Mouse (Mus musculus): ENCODE results near the gene Nptn. TPM values are rescaled to one million over a fixed set of nuclear protein-coding genes. Genes with fewer than 3 reads are reported as not detected.

Gene Nptn
- polyA plus RNA-seq, 1 experiment from 2014 or later: 255 TPM

GRCm38 (mm10) chr9:58657735-58658512 is 75.9 kb downstream of the Nptn start:
- no peak for ATAC-seq (ENCODE audit: low read depth)
- 93% methylated on average over 5 of the region's 5 CpGs for WGBS
- Histone ChIP-seq H3K4me3 (ENCODE audit: low read depth, low read length) (no peak overlapping the region), H3K9ac (replicated peaks; ENCODE audit: low read depth, low read length) (no peak overlapping the region), H3K9me3 (ENCODE audit: control insufficient read depth, low read length) (no peaks in the 10 kb centered on the region), H3K27ac (ENCODE audit: low read depth, low read length) (no peak overlapping the region), H3K4me1 (ENCODE audit: control insufficient read depth, insufficient read depth, low read length) (no peaks in the 10 kb centered on the region), H3K36me3 (ENCODE audit: control insufficient read depth, insufficient read depth, low read length) (peaks cover 10% of the 10 kb centered on the region; the same call in 1 of the 2 replicates), H3K27me3 (ENCODE audit: control insufficient read depth, insufficient read depth, low read length) (no peaks in the 10 kb centered on the region), H3K4me2 (ENCODE audit: low read depth, low read length) (no peak overlapping the region)

DNA sequence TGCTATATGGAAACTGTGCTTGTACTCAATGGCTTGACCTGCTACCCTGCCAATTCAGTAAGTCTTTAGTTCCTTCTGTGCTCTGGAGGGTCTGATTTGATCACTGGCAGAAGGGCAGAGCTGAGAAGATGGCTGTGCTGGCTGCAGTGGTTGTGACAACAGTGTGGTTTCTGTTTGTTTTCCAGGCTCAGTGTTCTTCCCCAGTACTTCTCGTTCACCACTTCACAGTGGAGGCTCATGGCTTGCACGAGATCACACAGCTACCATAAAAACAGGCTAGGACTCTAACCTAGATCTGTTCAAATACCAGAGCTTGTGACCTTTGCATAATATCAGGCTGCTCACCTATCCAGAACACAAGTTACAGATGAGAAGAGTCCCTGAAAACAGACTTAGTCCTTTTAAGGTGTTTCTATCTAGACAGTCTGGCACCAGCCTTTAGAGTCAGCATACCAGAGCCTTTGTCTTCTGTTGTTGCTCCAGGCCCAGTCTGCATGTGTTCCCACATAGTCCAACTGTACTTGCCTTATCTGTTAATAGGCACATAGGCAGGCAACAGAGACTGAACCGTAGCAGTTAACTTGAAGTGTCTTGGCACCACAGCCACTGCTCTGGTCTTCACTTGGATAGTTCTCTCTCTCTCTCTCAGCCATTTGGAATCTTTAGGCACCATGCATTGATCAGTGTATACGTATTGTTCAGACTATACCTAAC is 76.7 kb downstream of the Nptn start:
- Histone ChIP-seq H3K9ac (replicated peaks; ENCODE audit: low read depth, low read length) (no peak overlapping the region), H3K4me1 (ENCODE audit: control insufficient read depth, insufficient read depth, low read length) (no peaks in the 10 kb centered on the region), H3K36me3 (ENCODE audit: control insufficient read depth, insufficient read depth, low read length) (peaks cover 10% of the 10 kb centered on the region; the same call in 1 of the 2 replicates), H3K27ac (ENCODE audit: low read depth, low read length) (no peak overlapping the region), H3K4me2 (ENCODE audit: low read depth, low read length) (no peak overlapping the region), H3K27me3 (ENCODE audit: control insufficient read depth, insufficient read depth, low read length) (no peaks in the 10 kb centered on the region), H3K9me3 (ENCODE audit: control insufficient read depth, low read length) (no peaks in the 10 kb centered on the region), H3K4me3 (ENCODE audit: low read depth, low read length) (no peak overlapping the region)
- WGBS: 89% methylated on average over 4 of the region's 4 CpGs
- no peak for ATAC-seq (ENCODE audit: low read depth)

DNA sequence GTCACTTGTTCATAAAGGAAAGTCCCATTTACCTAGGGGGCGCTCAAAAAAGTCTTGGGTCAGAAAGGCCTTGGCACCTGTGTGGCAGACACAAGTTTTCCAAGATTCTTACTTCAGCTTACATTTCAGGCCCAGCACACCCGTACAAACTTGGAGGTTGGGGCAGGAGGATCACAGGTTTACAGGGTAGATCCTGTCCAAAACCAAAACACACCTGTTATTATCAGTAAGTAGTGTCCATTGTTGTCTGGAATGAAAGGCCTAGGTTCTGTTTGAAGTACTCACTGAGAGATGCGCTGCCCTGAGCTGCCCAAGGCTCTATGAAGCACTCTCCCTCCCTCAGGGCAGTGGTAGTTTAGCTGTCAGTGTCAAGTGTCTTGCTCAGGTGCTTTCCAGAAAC is 77.3 kb downstream of the Nptn start:
- Histone ChIP-seq H3K36me3 (ENCODE audit: control insufficient read depth, insufficient read depth, low read length) (peaks cover 10% of the 10 kb centered on the region; the same call in 1 of the 2 replicates), H3K4me3 (ENCODE audit: low read depth, low read length) (no peak overlapping the region), H3K27ac (ENCODE audit: low read depth, low read length) (no peak overlapping the region), H3K27me3 (ENCODE audit: control insufficient read depth, insufficient read depth, low read length) (no peaks in the 10 kb centered on the region), H3K4me2 (ENCODE audit: low read depth, low read length) (no peak overlapping the region), H3K9me3 (ENCODE audit: control insufficient read depth, low read length) (no peaks in the 10 kb centered on the region), H3K9ac (replicated peaks; ENCODE audit: low read depth, low read length) (no peak overlapping the region), H3K4me1 (ENCODE audit: control insufficient read depth, insufficient read depth, low read length) (no peaks in the 10 kb centered on the region)
- WGBS: 94% methylated on average over 3 of the region's 3 CpGs
- ATAC-seq (ENCODE audit: low read depth): no peak

- H3K4me3 ChIP-seq (ENCODE audit: low read depth, low read length): no peak overlapping the region
- 86% methylated on average over 9 of the region's 9 CpGs for whole genome bisulfite sequencing
- no peak for ATAC-seq (ENCODE audit: low read depth)
Observed at GRCm38 (mm10) chr9:58659989-58660388, 77.9 kb downstream of the Nptn start.

DNA sequence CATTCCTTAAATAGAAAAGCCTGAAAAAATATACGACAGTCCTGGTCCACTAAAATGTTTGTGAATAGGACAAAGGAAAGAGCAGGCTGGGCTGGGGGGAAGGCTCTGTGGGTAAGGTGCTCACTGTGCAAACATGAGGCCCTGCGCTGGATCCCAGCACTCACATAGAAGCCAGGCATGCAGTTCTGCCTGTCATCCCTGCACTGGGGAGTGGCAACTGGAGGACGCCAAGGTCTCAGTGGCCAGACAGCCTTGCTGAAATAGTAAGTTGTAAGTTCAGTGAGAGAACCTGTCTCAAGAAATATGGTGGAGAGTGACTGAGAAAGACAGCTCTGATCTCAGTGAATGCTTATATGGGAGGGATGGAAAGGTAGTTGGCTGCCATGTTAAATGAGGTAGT is 78.6 kb downstream of the Nptn start:
- WGBS: 95% methylated on average over 3 of the region's 3 CpGs
- H3K36me3 ChIP-seq (ENCODE audit: control insufficient read depth, insufficient read depth, low read length): peaks cover 17% of the 10 kb centered on the region; the same call in 1 of the 2 replicates

More at GRCm38 (mm10) chr9:58659989-58660388, 77.9 kb downstream of the Nptn start:
- H3K36me3 ChIP-seq (ENCODE audit: control insufficient read depth, insufficient read depth, low read length): peaks cover 10% of the 10 kb centered on the region; the same call in 1 of the 2 replicates
- no peaks in the 10 kb centered on the region for H3K4me1 ChIP-seq (ENCODE audit: control insufficient read depth, insufficient read depth, low read length)
- H3K27ac ChIP-seq (ENCODE audit: low read depth, low read length): no peak overlapping the region
- H3K9ac ChIP-seq (replicated peaks; ENCODE audit: low read depth, low read length): no peak overlapping the region
- H3K4me2 ChIP-seq (ENCODE audit: low read depth, low read length): no peak overlapping the region
- H3K9me3 ChIP-seq (ENCODE audit: control insufficient read depth, low read length): no peaks in the 10 kb centered on the region
- H3K27me3 ChIP-seq (ENCODE audit: control insufficient read depth, insufficient read depth, low read length): no peaks in the 10 kb centered on the region

DNA sequence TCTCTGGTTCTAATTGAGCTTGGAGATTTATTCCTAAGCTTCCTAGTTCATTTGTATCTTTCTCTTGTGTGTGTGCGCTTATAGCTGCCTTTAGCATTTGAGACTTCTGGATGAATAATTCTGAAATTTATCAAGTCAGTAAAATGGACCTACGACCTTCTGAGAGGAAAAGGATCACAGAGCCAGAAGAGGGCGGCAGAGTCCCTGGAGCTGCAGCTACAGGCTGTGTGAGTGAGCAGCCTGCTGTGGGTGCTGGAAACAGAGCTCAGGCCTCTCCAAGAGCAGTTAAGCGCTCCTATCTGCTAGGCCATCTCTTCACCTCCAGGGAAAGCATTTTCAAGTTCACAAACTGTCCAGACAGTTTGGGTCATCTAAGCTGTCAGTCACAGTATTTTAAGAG is 80.0 kb downstream of the Nptn start:
- Histone ChIP-seq H3K9ac (replicated peaks; ENCODE audit: low read depth, low read length) (no peak overlapping the region), H3K36me3 (ENCODE audit: control insufficient read depth, insufficient read depth, low read length) (peaks cover 17% of the 10 kb centered on the region; the same call in 1 of the 2 replicates), H3K27ac (ENCODE audit: low read depth, low read length) (no peak overlapping the region), H3K4me1 (ENCODE audit: control insufficient read depth, insufficient read depth, low read length) (no peaks in the 10 kb centered on the region), H3K4me2 (ENCODE audit: low read depth, low read length) (no peak overlapping the region), H3K9me3 (ENCODE audit: control insufficient read depth, low read length) (no peaks in the 10 kb centered on the region), H3K4me3 (ENCODE audit: low read depth, low read length) (no peak overlapping the region), H3K27me3 (ENCODE audit: control insufficient read depth, insufficient read depth, low read length) (no peaks in the 10 kb centered on the region)
- ATAC-seq (ENCODE audit: low read depth): no peak
- WGBS: 86% methylated on average over 4 of the region's 4 CpGs

More for the DNA sequence above, 78.6 kb downstream of the Nptn start:
- Histone ChIP-seq H3K9ac (replicated peaks; ENCODE audit: low read depth, low read length) (no peak overlapping the region), H3K4me3 (ENCODE audit: low read depth, low read length) (no peak overlapping the region), H3K4me2 (ENCODE audit: low read depth, low read length) (no peak overlapping the region), H3K4me1 (ENCODE audit: control insufficient read depth, insufficient read depth, low read length) (no peaks in the 10 kb centered on the region), H3K27me3 (ENCODE audit: control insufficient read depth, insufficient read depth, low read length) (no peaks in the 10 kb centered on the region), H3K9me3 (ENCODE audit: control insufficient read depth, low read length) (no peaks in the 10 kb centered on the region), H3K27ac (ENCODE audit: low read depth, low read length) (no peak overlapping the region)
- no peak for ATAC-seq (ENCODE audit: low read depth)

DNA sequence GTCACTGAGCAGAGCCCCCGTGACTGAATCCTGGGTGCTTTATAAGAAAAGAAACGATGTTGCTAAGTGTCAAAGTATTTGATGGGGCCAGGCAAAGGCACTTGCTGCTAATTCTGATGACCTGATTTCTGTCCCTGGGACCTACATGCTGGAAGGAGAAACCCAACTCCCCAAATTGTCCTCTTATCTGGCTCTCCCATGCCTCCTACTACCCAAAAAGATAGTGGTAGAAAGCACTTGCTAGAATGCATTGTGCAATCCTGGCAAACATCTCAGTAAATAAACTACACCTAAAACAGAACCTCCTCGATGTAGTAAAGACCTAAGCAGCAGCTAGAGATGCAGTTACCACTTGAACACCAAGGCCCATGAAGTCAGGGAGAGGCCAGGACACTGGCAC is 80.8 kb downstream of the Nptn start:
- H3K27me3 ChIP-seq (ENCODE audit: control insufficient read depth, insufficient read depth, low read length): no peaks in the 10 kb centered on the region
- no peak overlapping the region for H3K9ac ChIP-seq (replicated peaks; ENCODE audit: low read depth, low read length)
- WGBS: 86% methylated on average over 3 of the region's 3 CpGs
- no peak overlapping the region for H3K4me3 ChIP-seq (ENCODE audit: low read depth, low read length)
- no peak for ATAC-seq (ENCODE audit: low read depth)
- H3K9me3 ChIP-seq (ENCODE audit: control insufficient read depth, low read length): no peaks in the 10 kb centered on the region
- H3K27ac ChIP-seq (ENCODE audit: low read depth, low read length): no peak overlapping the region
- H3K36me3 ChIP-seq (ENCODE audit: control insufficient read depth, insufficient read depth, low read length): peaks cover 14% of the 10 kb centered on the region; the same call in 1 of the 2 replicates
- no peaks in the 10 kb centered on the region for H3K4me1 ChIP-seq (ENCODE audit: control insufficient read depth, insufficient read depth, low read length)
- H3K4me2 ChIP-seq (ENCODE audit: low read depth, low read length): no peak overlapping the region

GRCm38 (mm10) chr9:58665492-58665891 is 83.5 kb downstream of the Nptn start:
- H3K27ac ChIP-seq (ENCODE audit: low read depth, low read length): no peak overlapping the region
- ATAC-seq (ENCODE audit: low read depth): no peak
- no peaks in the 10 kb centered on the region for H3K9me3 ChIP-seq (ENCODE audit: control insufficient read depth, low read length)
- H3K27me3 ChIP-seq (ENCODE audit: control insufficient read depth, insufficient read depth, low read length): no peaks in the 10 kb centered on the region
- WGBS: 88% methylated on average over 9 of the region's 9 CpGs
- H3K4me2 ChIP-seq (ENCODE audit: low read depth, low read length): no peak overlapping the region
- H3K4me1 ChIP-seq (ENCODE audit: control insufficient read depth, insufficient read depth, low read length): no peaks in the 10 kb centered on the region
- H3K36me3 ChIP-seq (ENCODE audit: control insufficient read depth, insufficient read depth, low read length): peaks cover 10% of the 10 kb centered on the region; the same call in 1 of the 2 replicates
- H3K4me3 ChIP-seq (ENCODE audit: low read depth, low read length): no peak overlapping the region
- no peak overlapping the region for H3K9ac ChIP-seq (replicated peaks; ENCODE audit: low read depth, low read length)

DNA sequence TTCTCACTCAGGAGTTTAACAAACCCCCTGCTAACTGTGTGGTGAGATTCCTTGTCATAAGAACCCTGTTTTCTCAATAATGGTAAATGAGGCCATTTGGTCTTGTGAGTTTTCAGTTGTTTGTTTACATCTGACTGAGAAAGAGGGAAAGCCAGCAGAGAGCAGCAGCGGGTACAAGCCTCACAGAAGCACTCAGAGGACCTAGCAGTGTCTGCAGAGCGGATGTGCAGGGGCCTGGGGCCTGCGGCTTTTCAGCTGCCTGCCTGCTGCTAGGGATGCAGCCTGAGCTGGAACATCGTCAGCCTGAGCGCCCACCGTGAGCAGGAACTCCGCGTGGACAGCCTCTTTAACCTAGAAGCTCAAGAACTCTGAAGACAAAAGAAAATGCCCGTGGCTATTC is 84.2 kb downstream of the Nptn start:
- H3K36me3 ChIP-seq (ENCODE audit: control insufficient read depth, insufficient read depth, low read length): peaks cover 10% of the 10 kb centered on the region; the same call in 1 of the 2 replicates
- no peak overlapping the region for H3K9ac ChIP-seq (replicated peaks; ENCODE audit: low read depth, low read length)
- no peak overlapping the region for H3K4me3 ChIP-seq (ENCODE audit: low read depth, low read length)
- H3K27me3 ChIP-seq (ENCODE audit: control insufficient read depth, insufficient read depth, low read length): no peaks in the 10 kb centered on the region
- no peaks in the 10 kb centered on the region for H3K9me3 ChIP-seq (ENCODE audit: control insufficient read depth, low read length)
- WGBS: 60% methylated on average over 9 of the region's 9 CpGs
- no peak overlapping the region for H3K4me2 ChIP-seq (ENCODE audit: low read depth, low read length)
- no peak for ATAC-seq (ENCODE audit: low read depth)
- no peak overlapping the region for H3K27ac ChIP-seq (ENCODE audit: low read depth, low read length)
- H3K4me1 ChIP-seq (ENCODE audit: control insufficient read depth, insufficient read depth, low read length): no peaks in the 10 kb centered on the region
